ENCODE assay signal across 8 mouse cellular contexts in the genomic region with DNA sequence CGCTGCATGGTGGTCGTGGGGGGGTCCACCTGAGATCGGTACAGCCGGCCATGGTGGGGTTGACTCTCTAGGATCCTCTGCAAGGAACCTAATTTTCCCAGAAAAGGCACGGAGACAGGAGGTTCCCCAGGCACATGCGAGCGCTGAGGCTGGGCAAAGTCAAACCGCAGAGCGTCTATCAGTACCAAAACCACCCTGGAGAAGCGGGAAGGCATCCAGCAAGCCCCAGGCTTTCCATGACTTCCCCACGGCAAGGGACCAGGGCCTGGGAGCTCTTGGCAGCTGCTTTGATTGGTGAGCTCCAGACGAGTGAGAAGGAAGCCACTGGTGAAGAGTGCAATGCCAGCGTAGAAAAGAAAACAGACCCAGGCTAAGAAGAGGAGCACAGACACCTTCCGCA. TPM values are rescaled to one million over a fixed set of nuclear protein-coding genes. Genes with fewer than 3 reads are reported as not detected.
DNase-seq lines count a peak whose midpoint lies in the region; ATAC-seq and TF ChIP-seq lines count a peak whose summit lies in the region.

No protein-coding gene starts in this region.

- TF ChIP-seq CTCF in cerebellum, adult 2 months (IDR thresholded peaks at IDR 0.05; ENCODE audit: borderline replicate concordance, insufficient read depth, low read depth, low read length), result no peak
- no peak for TF ChIP-seq CTCF in lung, postnatal 0 days (IDR thresholded peaks at IDR 0.05)
- no peak for TF ChIP-seq CTCF in olfactory bulb, adult 2 months (IDR thresholded peaks at IDR 0.05; ENCODE audit: insufficient read depth, low read depth, low read length)

- H3K27me3 ChIP-seq in cerebellum, adult 2 months (ENCODE audit: control insufficient read depth, insufficient read depth, low read length), result no peaks in the 10 kb centered on the region
- H3K27me3 ChIP-seq in lung, postnatal 0 days (replicated peaks; ENCODE audit: insufficient read depth, low read length), result no peaks in the 10 kb centered on the region
- no peaks in the 10 kb centered on the region for H3K27me3 ChIP-seq in limb, embryonic 11.5 days (ENCODE audit: control insufficient read depth, insufficient read depth, low read length)

- peak in 1 of 2 experiments; percentile 57 for DNase-seq in cerebellum, adult 2 months
- no peak for DNase-seq in cerebellum, adult 18-20 months
- DNase-seq in lung, postnatal 0 days (ENCODE audit: low spot score), result no peak
- no peak for DNase-seq in lung, postnatal 36 days
- no peak for DNase-seq in limb, embryonic 11.5 days (ENCODE audit: low spot score)
- no peak for DNase-seq in adrenal gland, postnatal 10 days
- no peak for DNase-seq in lung, postnatal 4 days

- peak overlapping the region; percentile 17 for H3K27ac ChIP-seq in cerebellum, adult 2 months (ENCODE audit: insufficient read depth, low read length)
- H3K27ac ChIP-seq in lung, postnatal 0 days (ENCODE audit: low read length), result peak overlapping the region; percentile 91
- H3K27ac ChIP-seq in limb, embryonic 11.5 days (replicated peaks; ENCODE audit: low read depth, low read length), result no peak overlapping the region
- no peak overlapping the region for H3K27ac ChIP-seq in olfactory bulb, adult 2 months (ENCODE audit: insufficient read depth, low read depth, low read length)

- peaks cover 13% of the 10 kb centered on the region for H3K4me1 ChIP-seq in cerebellum, adult 2 months (ENCODE audit: control insufficient read depth, insufficient read depth, low read length)
- H3K4me1 ChIP-seq in lung, postnatal 0 days (ENCODE audit: insufficient read depth, low read depth, low read length), result peaks cover 7% of the 10 kb centered on the region; the same call in 1 of the 2 replicates
- peaks cover 5% of the 10 kb centered on the region; the same call in 1 of the 2 replicates for H3K4me1 ChIP-seq in limb, embryonic 11.5 days (ENCODE audit: control insufficient read depth, insufficient read depth, low read length)
- peaks cover 12% of the 10 kb centered on the region for H3K4me1 ChIP-seq in olfactory bulb, adult 2 months (ENCODE audit: control insufficient read depth, insufficient read depth, low read length)

- peak overlapping the region; percentile 90 for H3K4me3 ChIP-seq in cerebellum, adult 2 months (replicated peaks; ENCODE audit: insufficient read depth, low read depth, low read length)
- H3K4me3 ChIP-seq in lung, postnatal 0 days (ENCODE audit: low read depth, low read length), result peak overlapping the region; percentile 56
- H3K4me3 ChIP-seq in limb, embryonic 11.5 days (ENCODE audit: low read depth, low read length), result peak overlapping the region; percentile 62
- peak overlapping the region; percentile 64 for H3K4me3 ChIP-seq in olfactory bulb, adult 2 months (ENCODE audit: insufficient read depth, low read depth, low read length)

- H3K4me2 ChIP-seq in lung, postnatal 0 days (replicated peaks; ENCODE audit: low read depth, low read length), result peak overlapping the region; percentile 65
- peak overlapping the region; percentile 75 for H3K4me2 ChIP-seq in limb, embryonic 11.5 days (ENCODE audit: low read depth, severe bottlenecking)

- H3K9ac ChIP-seq in lung, postnatal 0 days (replicated peaks; ENCODE audit: low read depth), result peak overlapping the region; percentile 53
- peak overlapping the region; percentile 69; the same call in 1 of the 2 replicates for H3K9ac ChIP-seq in limb, embryonic 11.5 days (ENCODE audit: low read length)

- TF ChIP-seq POLR2A in cerebellum, adult 2 months (IDR thresholded peaks at IDR 0.05; ENCODE audit: borderline replicate concordance, insufficient read depth, low read length), result no peak
- TF ChIP-seq POLR2A in olfactory bulb, adult 2 months (IDR thresholded peaks at IDR 0.05; ENCODE audit: insufficient read depth, low read depth, low read length), result no peak

- TF ChIP-seq EP300 in lung, postnatal 0 days (IDR thresholded peaks at IDR 0.05), result no peak

- peaks cover 24% of the 10 kb centered on the region for H3K36me3 ChIP-seq in lung, postnatal 0 days (ENCODE audit: insufficient read depth, low read length)
- peaks cover 18% of the 10 kb centered on the region for H3K36me3 ChIP-seq in limb, embryonic 11.5 days (ENCODE audit: control insufficient read depth, insufficient read depth, low read length)

- 18% methylated on average over 14 of the region's 14 CpGs for WGBS in cerebellum, adult 2 months
- WGBS in lung, postnatal 0 days, result 75% methylated on average over 14 of the region's 14 CpGs
- WGBS in limb, embryonic 11.5 days, result 81% methylated on average over 14 of the region's 14 CpGs
- 65% methylated on average over 14 of the region's 14 CpGs for WGBS in olfactory bulb, adult 2 months

- no peaks in the 10 kb centered on the region for H3K9me3 ChIP-seq in lung, postnatal 0 days (ENCODE audit: low read length)
- no peaks in the 10 kb centered on the region for H3K9me3 ChIP-seq in limb, embryonic 11.5 days (ENCODE audit: control insufficient read depth, low read length)

- ATAC-seq in lung, postnatal 0 days, result no peak
- ATAC-seq in limb, embryonic 11.5 days (ENCODE audit: insufficient number of reproducible peaks, low FRiP score, low TSS enrichment, low read depth), result no peak

RNA-seq across cellular contexts. Expression of a gene that starts 0.9 kb away (rescaled TPM):
- 35.8 and 35.9 TPM in 2 replicates for polyA plus RNA-seq in cerebellum, adult 2 months (2012; rRNA removed)
- polyA plus RNA-seq in lung, postnatal 0 days (2015; fragmentation: Nextera tagmentation; extraction: Ambion mirVana), result 9.5 and 9.8 TPM in 2 replicates
- polyA plus RNA-seq in limb, embryonic 11.5 days (2014; fragmentation: Nextera tagmentation; extraction: Ambion mirVana), result 21.7 and 22.7 TPM in 2 replicates
- not detected in 2 replicates for polyA plus RNA-seq in olfactory bulb, adult 2 months (2012; ENCODE audit: insufficient read depth, insufficient read length, low replicate concordance, missing spikeins)
- total RNA-seq in adrenal gland, postnatal 10 days (2021), result 10 to 100 TPM; 22.0 to 25.8 TPM

RNA-seq across cellular contexts. Expression of a gene that starts 6.8 kb away (rescaled TPM):
- polyA plus RNA-seq in cerebellum, adult 2 months (2012; rRNA removed), result 138 and 142 TPM in 2 replicates
- polyA plus RNA-seq in lung, postnatal 0 days (2015; fragmentation: Nextera tagmentation; extraction: Ambion mirVana), result 123 and 140 TPM in 2 replicates
- 411 and 426 TPM in 2 replicates for polyA plus RNA-seq in limb, embryonic 11.5 days (2014; fragmentation: Nextera tagmentation; extraction: Ambion mirVana)
- polyA plus RNA-seq in olfactory bulb, adult 2 months (2012; ENCODE audit: insufficient read depth, insufficient read length, low replicate concordance, missing spikeins), result not detected in 2 replicates
- total RNA-seq in adrenal gland, postnatal 10 days (2021), result 100 to 1,000 TPM; 177 to 190 TPM

RNA-seq across cellular contexts. Expression of a gene that starts 14.4 kb away (rescaled TPM):
- polyA plus RNA-seq in cerebellum, adult 2 months (2012; rRNA removed), result 36.2 and 36.7 TPM in 2 replicates
- polyA plus RNA-seq in lung, postnatal 0 days (2015; fragmentation: Nextera tagmentation; extraction: Ambion mirVana), result 6.4 and 7.9 TPM in 2 replicates
- polyA plus RNA-seq in limb, embryonic 11.5 days (2014; fragmentation: Nextera tagmentation; extraction: Ambion mirVana), result 19.1 and 23.6 TPM in 2 replicates
- not detected in 2 replicates for polyA plus RNA-seq in olfactory bulb, adult 2 months (2012; ENCODE audit: insufficient read depth, insufficient read length, low replicate concordance, missing spikeins)
- 10 to 100 TPM in 1 of 2 experiments, 1 to 10 TPM in 1; 7.3 to 11.7 TPM for total RNA-seq in adrenal gland, postnatal 10 days (2021)

RNA-seq across cellular contexts. Expression of a gene that starts 21.3 kb away (rescaled TPM):
- polyA plus RNA-seq in cerebellum, adult 2 months (2012; rRNA removed), result 29.9 and 32.5 TPM in 2 replicates
- 10.7 and 10.9 TPM in 2 replicates for polyA plus RNA-seq in lung, postnatal 0 days (2015; fragmentation: Nextera tagmentation; extraction: Ambion mirVana)
- polyA plus RNA-seq in limb, embryonic 11.5 days (2014; fragmentation: Nextera tagmentation; extraction: Ambion mirVana), result 6.0 and 6.5 TPM in 2 replicates
- polyA plus RNA-seq in olfactory bulb, adult 2 months (2012; ENCODE audit: insufficient read depth, insufficient read length, low replicate concordance, missing spikeins), result not detected in 2 replicates
- 10 to 100 TPM; 24.1 to 28.3 TPM for total RNA-seq in adrenal gland, postnatal 10 days (2021)

RNA-seq across cellular contexts. Expression of a gene that starts 24.4 kb away (rescaled TPM):
- polyA plus RNA-seq in cerebellum, adult 2 months (2012; rRNA removed), result 196 and 200 TPM in 2 replicates
- polyA plus RNA-seq in lung, postnatal 0 days (2015; fragmentation: Nextera tagmentation; extraction: Ambion mirVana), result 242 and 262 TPM in 2 replicates
- 654 and 670 TPM in 2 replicates for polyA plus RNA-seq in limb, embryonic 11.5 days (2014; fragmentation: Nextera tagmentation; extraction: Ambion mirVana)
- polyA plus RNA-seq in olfactory bulb, adult 2 months (2012; ENCODE audit: insufficient read depth, insufficient read length, low replicate concordance, missing spikeins), result 261 and 1,669 TPM in 2 replicates
- 100 to 1,000 TPM; 238 to 252 TPM for total RNA-seq in adrenal gland, postnatal 10 days (2021)

Comparison
In these comparisons a context has a peak if more than half of its experiments do, and no peak if none do; other contexts are left out.
1. H3K27ac ChIP-seq: peak in cerebellum, adult 2 months (single experiment) and lung, postnatal 0 days (single experiment); none in limb, embryonic 11.5 days (single experiment) and olfactory bulb, adult 2 months (single experiment).
2. RNA of a gene that starts 0.9 kb away (polyA plus RNA-seq): 35.8 to 35.9 TPM in cerebellum, adult 2 months, 21.7 to 22.7 TPM in limb, embryonic 11.5 days and 9.5 to 9.8 TPM in lung, postnatal 0 days; not detected in olfactory bulb, adult 2 months; every median in the first group is over 10 times any median in the second.
3. RNA of a gene that starts 6.8 kb away (polyA plus RNA-seq): 411 to 426 TPM in limb, embryonic 11.5 days, 123 to 140 TPM in lung, postnatal 0 days and 138 to 142 TPM in cerebellum, adult 2 months; not detected in olfactory bulb, adult 2 months; every median in the first group is over 100 times any median in the second.
4. Peak in every context shown above with its lines, with median percentiles within 50 percentile points of each other: H3K4me3 ChIP-seq.